Mouse (Mus musculus): ENCODE data around the gene Fat1. TPM values are rescaled to one million over a fixed set of nuclear protein-coding genes. Genes with fewer than 3 reads are reported as not detected.

The Fat1 gene
- not detected for polyA plus RNA-seq (2017; shearing (Covaris generic))

DNA sequence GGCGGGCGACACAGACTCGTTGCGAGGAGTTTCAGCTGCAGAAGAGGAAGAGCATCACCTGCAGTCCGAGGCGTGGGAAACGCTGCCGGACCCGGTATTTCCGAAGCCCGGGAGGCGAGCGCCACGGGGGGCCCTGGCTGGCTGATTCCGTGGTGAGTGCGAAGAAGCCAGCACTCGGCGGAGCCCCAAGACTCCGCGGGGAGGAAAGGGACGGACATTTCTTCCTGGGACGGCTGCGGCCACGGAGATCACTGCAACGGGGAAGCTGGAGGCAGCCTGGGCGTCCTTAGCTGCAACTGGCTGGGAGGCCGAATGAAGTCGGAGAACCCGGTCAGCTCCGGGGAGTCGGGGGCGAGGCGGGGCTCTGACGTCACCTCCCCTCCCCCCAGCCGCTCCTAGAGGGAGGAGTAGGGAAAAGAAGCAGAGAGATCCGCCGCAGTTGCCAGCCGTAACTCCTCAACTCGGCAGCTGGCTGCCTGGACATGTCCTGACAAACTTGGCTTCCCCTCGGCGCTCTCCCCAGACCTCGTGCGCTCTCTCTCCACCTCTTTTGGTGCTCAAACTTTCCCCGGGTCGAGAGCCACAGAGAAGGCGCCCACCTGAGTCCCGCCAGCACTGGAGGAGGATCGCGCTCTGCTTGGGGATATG is at the start of gene Fat1:
Fat1 (plus strand) TSS at position 598 of the 648 bp plus-strand sequence.

DNA sequence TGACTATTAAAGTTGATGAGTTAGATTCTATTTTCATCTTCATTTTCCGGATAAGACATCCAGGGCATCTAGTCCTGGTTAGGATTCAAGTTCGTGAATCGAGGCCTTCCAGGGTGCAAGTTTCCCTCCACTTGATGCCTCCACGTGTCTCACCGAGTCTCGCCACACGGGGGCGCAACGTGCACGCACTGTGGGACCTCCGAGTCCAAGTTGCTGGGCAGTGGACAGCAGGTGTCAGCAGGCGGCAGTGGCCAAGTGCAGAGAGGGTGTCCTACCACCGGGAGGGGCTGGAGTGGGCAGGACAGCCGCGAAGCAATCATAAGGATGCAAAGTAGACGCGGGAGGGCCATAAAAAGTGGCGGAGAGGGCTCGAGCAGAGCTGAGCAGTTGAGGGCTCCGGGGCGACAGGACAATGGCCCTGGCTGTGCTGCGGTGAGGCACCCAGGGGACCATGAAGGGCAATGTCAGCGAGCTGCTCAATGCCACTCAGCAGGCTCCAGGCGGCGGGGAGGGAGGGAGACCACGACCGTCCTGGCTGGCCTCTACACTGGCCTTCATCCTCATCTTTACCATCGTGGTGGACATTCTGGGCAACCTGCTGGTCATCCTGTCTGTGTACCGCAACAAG is 133.6 kb downstream of the Fat1 start, which contains the start of gene Mtnr1a:
Mtnr1a (plus strand) TSS at position 379 of the 628 bp plus-strand sequence.

Other genes with a start within 250 kb of the Fat1 start
- gene Mtnr1a, start 133.7 kb downstream of the Fat1 start, polyA plus RNA-seq (2017; shearing (Covaris generic)) = not detected